Mouse (Mus musculus) kidney, postnatal 36 days (tissue): ENCODE data around the gene Parp8.
A peak's percentile ranks its signal among the peaks of the same experiment; 100 is the strongest.
"Not testable (repeated sequence)": the region's sequence is repeated elsewhere in the genome, so short reads cannot be mapped to it uniquely, and the experiment has no call there.

Source experiments
- DNase-seq, 2 experiments: peaks; one replicate each; pipeline ENCODE4 v3.0.0; 2021 to 2022; ENCODE audit warnings: mixed read lengths in 2 of 2

The Parp8 gene

DNA sequence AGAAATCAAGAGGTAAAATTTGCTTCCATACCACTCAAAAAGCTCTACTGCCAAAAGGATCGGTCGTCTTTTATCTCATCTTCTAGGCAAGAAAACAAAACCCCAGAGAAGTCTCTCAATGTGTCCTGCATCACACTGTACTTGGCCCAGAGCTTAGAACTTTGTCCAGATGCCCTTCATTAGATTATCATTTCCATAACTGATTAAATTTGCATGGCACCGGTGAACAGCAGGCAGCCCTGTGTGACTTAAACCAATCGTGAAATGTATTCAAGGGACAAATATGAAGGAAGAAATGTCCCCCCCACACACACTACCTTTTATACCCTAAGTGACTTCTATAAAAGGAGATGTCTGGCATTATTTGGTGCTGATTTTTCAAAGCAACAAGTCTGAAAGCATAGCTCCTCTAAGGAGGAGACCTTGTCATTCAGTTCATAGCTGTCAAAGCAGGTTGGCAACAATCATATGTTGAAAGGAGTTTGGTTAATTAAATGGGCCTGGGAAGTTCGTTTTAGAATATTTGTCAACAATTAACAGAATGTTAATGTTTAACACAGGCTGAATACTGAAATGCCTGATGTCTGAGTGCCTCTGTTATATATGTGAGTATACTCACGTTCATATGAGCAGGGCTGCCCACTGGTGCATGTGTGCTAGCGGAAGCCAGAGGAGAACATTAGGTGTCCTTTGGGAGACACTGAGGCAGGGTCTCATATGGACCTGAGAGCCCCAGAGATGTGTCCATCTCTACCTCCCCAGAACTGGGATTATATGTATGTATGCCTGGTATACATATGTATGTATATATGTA, 66.4 kb downstream of the Parp8 start:
- DNase-seq: peak in 1 of 2 experiments; percentile 37

DNA sequence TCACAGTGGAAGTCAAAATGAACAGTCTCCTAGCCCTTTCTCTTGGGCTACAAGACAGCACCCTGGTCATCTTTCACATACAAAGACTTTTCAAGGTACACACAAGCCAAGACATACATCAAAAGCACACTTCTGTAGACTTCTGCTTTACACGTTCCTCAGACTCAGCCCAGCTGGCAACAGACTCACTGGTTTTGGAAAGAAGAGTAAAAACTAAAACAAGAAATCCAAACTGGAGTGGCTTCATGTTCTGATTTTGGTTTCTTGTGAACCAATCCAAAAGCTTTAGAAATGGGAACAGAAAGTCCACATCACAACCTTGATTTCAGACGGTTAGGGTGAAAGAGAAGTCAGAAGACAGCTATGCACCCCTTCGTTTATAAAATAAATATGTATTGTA, 67.8 kb downstream of the Parp8 start:
- no peak for DNase-seq

DNA sequence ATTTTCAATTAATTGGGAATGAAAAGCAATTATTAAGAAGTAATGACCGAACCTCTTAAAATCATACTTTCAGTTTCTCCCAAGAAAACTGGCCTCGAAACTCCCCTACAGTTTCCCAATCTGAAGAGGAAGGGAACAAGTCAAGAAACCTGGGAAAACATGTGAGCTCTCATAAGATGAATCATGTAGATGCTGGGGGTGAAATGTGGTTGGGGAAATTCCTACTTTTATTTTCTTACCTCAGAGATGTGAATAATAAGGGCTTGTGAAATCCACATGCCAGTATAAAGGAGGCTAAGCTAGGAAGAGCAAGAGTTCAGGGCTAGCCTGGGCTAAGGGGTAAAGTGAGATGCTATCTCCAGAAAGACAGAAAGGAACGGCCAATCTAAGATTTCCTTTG, 74.0 kb downstream of the Parp8 start:
- DNase-seq: no peak

DNA sequence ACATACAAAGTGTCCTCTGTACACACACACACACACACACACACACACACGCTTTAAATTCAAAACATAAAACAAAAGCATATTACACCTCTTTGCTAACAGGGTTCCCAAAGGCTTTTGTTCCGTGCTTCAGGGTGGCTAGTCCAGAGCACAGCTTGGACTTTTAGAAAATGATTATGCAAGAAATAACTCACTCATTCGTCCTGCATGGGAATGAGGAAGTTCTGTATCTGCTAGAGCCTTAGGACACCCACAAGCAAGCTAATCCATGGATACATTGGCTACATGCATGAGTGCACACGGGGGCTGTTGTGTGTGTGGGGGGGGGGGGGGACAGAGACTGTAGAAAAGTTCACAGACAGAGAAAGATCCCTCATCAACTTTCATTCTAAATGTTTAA, 75.8 kb downstream of the Parp8 start:
- peak in 1 of 2 experiments; percentile 43 for DNase-seq

DNA sequence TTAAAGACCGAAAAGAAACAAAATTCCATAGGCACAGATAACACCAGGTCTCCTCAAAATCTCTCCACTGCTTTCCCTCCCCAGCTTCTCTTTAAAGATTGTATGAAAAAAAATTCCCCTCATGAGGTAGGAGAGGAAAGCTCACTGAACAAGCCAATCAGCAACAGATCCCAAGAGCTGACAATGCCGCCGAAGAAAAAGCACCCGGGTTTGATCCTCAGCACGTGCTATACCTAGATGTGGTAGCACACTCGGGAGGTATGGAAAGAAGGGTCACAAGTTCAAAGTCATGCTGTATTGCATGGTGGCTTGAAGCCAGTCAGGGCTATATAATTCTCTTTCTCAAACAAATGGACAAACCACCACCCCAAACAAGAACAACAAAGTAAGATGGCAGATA, 76.3 kb downstream of the Parp8 start:
- no peak for DNase-seq

DNA sequence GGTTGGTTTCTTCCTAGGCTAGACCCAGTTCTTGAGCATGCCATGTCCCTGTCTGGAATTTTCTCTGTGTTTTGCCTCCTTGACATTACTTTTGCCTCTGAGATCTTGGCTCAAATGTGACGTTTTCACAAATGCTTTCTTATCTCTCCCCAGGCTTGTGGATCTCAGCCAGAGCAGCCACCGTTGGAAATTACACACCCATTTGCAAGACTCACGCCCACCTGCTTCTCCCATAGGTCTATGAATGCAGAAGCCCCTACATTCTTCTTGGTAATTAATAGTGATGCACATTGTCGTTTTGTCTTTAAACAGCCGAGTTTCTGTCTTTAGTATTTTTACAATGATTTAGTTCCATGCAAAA, 77.1 kb downstream of the Parp8 start:
- no peak for DNase-seq

DNA sequence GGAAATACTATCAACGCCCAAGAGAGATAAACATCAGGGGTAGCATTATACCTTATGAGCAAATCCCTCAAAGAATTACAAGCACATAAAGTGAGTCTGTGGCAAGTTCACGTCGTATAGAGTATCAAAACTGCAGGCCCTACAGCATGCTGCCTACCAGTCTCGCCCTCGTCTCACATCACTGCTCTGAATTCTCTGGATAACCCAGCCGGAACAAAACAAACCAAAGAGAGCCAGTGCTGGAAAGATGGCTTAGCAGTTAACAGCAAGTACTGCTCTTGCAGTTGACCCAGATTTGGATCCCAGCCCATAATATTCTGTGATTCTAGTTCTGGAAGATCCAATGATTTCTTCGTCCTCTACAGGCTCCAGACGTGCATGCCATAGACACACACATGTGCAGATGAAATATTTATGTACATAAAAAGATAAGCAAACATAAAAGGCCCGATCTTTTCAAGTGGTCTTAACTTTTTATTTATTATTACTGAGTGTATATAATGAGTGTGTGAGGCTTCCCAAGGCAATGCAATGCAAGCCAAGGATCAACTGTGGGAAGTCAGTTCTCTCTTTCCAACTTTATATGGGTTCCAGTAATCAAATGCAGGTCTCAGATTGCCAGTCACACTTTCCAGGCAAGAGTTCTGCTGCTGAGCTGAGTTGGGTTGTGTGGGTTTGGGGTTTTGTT, 77.6 kb downstream of the Parp8 start:
- peak; percentile 67 to 90 for DNase-seq

DNA sequence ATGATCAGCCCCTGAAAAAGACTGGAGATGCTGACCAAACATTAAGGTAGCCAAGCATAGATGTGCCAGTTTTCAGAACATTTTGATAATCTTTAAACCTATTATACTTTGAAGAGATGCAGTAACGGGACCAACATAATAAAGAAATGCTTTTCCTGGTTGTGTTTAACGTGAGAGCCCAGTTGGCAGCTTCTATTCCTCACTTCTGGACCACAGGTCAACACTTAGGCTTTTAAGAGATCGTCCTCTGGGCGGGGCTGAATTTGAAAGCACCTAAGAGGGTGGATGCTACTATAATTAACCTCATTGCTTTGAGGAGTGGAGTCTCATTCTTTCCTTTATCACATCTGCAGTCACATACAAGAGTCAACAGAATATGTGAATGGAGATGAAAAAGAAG, 78.8 kb downstream of the Parp8 start:
- peak in 1 of 2 experiments; percentile 25 for DNase-seq

DNA sequence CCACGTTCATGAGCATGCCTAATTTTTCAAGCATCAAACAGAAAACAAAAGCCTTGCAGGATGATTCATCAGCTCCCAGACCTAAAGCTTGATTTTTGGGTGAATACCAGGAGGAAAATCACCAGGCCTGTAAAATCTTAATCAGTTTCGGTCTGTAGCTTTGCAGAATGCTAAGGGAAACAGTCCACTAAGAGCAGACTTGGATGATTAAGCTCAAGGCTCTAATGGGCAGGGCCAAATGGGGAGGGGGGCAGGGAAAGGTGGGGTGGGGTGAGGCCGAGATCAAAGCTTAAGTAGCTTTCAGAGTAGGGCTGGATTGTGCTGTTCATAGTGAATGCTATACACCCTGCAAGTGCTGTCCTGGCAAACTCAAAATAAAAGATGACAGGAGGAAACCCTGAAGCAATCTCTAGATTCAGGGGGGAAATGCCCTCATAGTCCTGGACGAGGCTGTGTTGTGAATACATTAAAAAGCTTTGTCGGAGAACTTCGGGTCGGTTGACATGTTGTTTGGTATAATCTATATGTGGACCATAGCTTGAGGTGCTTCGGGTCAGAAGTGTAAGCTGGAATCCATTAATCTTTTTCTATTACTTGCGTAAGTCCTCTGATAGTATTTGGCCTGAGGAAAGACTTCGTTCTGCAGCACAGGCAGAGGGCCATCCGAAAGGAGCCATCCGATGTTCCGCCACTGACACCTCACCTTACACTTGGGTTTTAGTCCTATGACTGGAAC, 83.9 kb downstream of the Parp8 start:
- DNase-seq: no peak

DNA sequence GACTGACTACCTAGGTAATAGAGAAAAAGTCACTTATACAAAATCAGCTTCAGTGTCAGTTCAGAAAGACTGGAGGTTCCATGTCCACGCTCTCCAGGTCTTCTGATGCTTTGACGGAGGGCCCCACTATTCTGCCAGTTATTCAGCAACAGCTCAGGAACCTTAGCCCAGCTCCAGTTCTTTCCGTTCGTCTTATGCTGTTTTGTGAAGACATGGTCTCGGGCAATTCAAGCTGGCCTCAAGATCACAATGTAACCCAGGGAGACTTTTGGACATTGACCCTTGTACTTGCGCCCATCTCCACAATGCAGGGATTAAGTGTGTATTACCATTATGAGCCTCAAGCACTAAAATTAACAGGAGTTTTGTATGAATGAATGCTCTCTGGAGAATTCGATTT, 84.6 kb downstream of the Parp8 start:
- DNase-seq: peak; percentile 59 to 71

DNA sequence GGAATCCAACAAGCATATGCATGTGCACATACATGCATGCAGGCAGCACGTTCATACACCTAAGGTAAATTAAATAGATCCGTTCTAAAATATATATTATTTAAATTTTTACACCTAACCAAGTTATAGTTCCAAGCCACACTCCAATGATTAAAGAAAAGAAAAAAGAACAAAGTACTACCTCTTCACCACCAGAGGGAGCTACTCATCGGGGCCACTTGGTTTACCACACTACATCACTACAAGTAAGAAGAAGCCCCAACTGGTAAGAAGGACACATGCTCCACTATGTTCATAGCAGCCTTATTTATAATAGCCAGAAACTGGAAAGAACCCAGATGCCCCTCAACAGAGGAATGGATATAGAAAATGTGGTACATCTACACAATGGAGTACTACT, 88.3 kb downstream of the Parp8 start:
- DNase-seq: not testable (repeated sequence)

DNA sequence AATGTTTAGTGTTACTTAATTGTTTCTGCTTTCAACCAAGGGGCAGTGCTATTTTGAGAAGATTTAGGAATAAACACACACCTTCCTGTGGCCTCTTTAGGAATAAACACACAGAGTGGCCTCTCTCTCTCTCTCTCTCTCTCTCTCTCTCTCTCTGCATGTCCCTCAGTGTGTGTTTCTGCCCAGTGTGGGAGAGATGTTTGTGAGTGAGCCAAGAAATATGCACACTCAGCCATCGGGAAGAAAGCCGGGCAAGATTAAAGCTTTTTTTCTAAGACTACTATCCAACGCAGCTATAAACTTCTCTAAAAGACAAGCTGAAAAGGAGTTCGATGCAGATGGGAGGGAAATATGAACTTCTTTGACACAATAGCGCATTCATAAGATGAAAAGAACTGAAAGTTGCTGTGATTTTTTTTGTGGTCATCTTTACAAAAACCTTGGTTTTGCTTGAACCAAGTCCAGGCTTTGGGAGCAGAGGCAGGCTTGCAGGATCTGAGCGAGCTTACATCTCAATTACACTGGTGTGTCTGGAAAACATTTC, 107.9 kb downstream of the Parp8 start:
- no peak for DNase-seq

DNA sequence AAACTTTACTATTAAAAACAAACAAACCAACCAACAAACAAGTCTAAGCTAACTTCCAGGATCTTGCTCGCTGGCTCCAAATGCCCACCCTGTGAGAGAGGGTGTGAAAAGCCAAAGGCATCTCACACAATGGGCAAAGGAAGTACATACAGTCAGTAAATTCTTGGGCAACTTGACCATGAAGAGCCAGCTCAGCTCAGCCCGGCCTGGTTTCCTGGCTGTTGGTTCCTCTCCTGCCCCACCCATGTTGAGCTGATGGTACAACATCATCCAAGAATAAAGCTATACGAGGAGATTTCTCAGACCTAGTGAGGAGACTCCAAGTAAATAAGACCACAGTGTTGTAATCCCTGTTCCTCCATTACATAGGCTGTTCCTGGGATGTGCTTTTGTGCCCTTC, 117.1 kb downstream of the Parp8 start:
- DNase-seq: no peak

DNA sequence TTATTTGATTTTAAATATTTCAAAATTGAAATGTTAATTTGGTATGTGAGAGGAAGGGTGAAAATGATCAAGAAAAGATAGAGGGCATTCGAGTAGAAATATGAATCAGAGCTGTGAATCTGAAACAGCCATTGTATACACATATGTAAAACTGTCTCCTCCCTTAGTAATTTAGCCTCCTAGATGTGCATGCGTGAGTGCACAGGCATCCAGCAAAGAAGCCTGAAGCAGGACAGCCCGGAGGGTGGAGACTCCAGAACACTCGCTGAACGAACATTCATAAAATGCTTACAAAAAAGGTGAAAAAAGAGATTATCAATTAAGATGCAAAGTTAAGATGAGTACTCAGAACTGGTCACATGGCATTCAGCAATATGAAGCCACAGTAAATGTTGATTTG, 121.9 kb downstream of the Parp8 start:
- no peak for DNase-seq

DNA sequence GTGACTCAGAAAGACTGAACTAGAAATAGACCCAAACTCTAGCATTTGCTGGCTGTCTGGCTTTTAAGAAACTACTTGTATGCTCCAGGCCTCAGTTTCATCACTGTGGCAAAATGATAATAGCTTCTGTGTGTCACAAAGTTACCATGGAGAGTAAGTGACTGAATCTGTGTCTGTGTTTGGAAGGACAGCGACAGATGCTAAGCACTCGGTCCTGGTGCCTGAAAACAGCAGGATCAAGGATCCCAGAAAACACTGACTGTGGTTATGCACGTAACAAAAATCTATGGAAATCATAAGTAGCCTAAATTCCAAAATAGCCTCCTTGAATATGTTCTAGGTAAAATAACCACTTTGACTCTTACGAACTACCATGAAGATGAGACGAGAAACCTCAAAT, 126.9 kb downstream of the Parp8 start:
- DNase-seq: no peak

DNA sequence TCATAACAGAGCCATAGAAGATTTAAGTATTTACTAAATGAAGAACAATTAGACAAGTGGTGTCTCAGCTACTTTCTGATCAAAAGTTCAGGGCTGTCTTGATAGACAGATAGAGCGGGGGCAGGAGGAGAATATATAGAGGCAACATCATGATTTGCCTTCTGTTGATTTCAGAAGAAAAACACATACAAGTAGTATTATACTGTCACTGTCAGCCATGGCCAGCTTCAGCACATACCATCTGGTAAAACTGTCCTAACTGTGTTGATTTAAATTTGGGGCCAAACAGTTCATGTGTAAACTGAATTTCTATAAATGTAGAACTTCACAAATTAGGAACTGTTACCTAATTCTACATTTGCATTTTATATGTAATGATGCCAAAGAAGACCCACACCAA, 127.6 kb downstream of the Parp8 start:
- no peak for DNase-seq

DNA sequence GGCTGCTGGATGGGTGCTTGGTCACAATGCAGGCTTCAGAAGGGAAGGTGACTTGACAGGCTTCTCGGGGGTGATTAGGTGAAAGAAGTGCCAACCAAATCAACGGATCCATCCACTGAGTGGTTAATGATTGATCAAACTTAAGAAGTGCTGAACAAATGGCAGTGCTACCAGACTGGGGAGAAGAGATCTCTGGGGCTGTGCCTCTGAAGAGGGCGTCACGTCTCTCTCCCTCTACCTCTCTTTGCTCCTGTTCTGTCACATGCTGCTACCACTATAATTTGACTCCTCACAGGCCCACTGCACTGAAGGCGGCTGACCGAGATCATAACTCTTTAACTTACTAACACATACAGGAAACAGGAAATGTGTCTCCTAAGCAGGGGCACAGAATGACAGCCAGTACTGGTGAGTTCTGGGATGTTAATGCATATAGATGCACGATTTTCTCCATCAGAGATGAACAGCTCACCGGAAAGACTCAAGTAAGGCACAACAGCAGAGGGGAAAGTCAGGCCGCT, 140.9 kb downstream of the Parp8 start:
- DNase-seq: no peak

DNA sequence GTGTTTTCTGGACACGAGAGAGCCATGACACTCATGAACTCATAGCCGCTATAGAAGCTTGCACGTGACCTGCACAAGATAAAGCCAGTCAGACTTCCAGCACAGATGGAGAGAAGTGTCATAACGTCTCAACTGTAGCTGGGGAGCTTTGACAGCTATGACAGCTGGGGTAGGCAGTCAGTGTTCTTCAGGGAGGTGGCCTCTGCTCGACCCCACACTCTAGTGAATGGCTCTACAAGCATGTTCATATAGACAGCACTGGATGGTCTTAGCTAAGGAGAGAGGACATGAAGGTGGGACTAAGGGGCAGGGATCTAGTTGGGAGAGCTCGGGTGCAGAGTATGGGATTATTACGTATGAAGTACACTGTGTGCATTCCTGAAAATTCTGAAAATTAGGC, 143.1 kb downstream of the Parp8 start:
- no peak for DNase-seq

DNA sequence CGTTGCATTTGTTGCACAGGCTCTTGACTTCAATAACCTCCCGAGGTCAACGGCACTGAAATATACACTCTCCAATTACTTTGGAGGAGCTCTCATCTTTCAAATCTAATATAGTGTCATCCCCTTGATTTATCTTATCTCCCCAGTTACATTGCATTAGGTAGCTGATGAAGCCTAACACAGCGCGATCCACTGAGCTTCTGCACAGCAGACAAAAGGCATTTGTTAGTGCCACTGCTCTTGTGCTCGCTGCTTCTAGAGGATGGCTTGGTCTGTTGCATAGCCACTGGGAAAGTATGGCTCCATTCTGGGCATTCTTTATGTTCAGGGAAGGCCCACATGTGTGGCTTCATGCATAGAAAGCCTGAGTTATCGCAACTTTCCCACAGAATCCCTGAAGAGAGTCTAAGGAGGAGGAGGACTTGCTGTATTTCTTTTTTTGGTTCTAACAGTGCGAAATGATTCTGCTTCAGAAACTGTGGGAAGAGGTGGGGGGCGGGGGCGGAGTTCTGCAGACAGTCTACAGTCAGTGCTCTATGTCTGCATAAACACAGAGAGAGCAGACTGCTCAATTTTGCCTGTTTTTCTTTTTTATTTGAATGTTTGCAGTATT, 145.7 kb downstream of the Parp8 start:
- no peak for DNase-seq

DNA sequence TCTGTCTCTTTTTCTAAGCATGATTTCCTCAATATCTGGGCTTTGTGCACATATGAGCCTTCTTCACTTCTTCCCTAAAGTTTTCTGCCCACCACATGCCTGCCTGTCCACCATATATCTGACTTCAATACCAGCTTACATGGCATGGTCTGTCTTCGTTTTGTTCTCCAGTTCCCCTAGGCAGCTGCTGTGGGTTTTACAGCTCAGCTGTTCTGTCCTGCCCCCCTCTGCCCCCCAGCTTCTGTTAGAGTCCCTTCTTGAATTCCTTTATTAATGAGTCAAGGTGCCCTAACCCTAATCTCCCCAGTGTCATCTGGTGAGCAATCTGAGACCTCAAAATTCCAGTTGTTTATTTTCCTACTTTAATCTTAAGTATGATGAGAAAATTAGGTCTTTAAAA, 155.1 kb downstream of the Parp8 start:
- DNase-seq: no peak

DNA sequence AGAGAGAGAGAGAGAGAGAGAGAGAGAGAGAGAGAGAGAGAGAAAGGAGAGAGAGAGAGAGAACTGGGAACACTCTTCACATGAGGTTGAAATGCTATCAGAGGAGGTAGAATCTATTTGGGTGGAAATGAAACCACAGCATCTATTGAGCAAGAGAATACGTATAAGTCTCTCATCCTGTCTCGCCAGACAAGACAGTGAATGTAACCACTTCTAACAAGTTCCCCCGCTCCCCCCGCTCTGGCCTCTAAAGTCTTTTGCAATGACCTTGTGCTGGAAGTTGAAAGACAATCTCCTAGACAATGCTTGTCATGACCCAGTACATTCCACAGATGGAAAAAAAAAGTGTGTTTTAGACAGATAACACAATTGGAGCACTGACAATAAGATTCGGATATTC, 181.4 kb downstream of the Parp8 start:
- DNase-seq: no peak

DNA sequence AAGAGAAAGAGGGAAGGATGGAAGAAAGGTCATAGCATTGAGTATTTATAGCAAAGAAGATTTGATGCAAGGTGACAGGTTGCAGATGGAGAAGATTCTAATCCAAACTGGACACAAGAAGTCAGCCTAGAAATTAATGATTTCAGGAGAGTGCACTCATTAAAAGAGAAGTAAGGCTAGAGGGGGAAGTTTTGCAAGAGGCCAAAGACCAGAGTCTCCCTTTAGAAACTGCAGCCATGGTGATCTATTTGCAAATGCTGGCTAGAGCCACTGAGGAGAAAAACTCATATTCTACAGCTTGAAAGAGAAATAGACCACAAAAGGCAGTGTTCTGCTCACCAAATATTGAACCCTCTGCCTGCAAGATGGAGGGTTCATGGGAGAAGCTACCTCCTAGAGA, 194.4 kb downstream of the Parp8 start:
- peak in 1 of 2 experiments; percentile 1 for DNase-seq

DNA sequence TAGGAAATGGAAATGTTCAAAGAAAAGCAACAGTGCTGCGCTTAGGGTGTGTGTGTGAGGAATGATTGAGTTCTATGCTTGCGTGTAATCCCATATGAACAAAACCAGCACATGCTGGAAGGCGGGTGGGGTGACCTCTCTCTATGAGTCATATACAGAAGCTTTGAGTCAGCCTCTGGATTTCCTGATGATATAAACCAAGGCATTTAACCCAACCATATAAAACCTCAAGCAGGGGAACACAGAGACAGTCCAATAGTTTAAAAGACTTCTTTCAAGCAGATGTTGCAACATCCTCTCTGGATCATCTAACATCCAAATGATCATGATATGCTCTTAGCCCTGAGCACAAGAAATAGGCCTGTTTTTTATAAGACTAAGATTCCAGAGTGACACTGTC, 196.3 kb downstream of the Parp8 start:
- no peak for DNase-seq
